Mouse (Mus musculus) hindbrain, embryonic 11.5 days (tissue): ENCODE measurements at regions not wholly inside any gene's neighbourhood (a gene's known extent, or its start where the extent isn't known, plus 50 kb on each side); places are given as distances from the start of the nearest gene placed in this dataset.
A peak's percentile ranks its signal among the peaks of the same experiment; 100 is the strongest.

Source experiments
- ATAC-seq: fragments of 200-750 bp; cut with Nextera tagmentation; 2 replicates; pipeline ENCODE4 v1.8.0; 2017; ENCODE audit warnings: mild to moderate bottlenecking, moderate TSS enrichment, moderate library complexity; ENCODE audit not compliant: low FRiP score
- DNase-seq: peaks from one replicate; pipeline ENCODE4 v3.0.0-alpha.2; 2015; ENCODE audit warnings: low spot score
- H3K27ac ChIP-seq: fragments of 300-500 bp; sonication (generic); 2 replicates; pipeline ENCODE4 v1.5.1; 2014; ENCODE audit warnings: mild to moderate bottlenecking, low read depth, low read length
- H3K27me3 ChIP-seq: fragments of 300-500 bp; sonication (generic); 2 replicates; pipeline ENCODE4 v1.6.1; 2014; ENCODE audit warnings: mild to moderate bottlenecking, low read length, moderate library complexity, mixed read lengths; ENCODE audit not compliant: control insufficient read depth, insufficient read depth
- H3K36me3 ChIP-seq: fragments of 300-500 bp; sonication (generic); 2 replicates; pipeline ENCODE4 v1.6.1; 2014; ENCODE audit warnings: mild to moderate bottlenecking, low read length, moderate library complexity, mixed read lengths; ENCODE audit not compliant: control insufficient read depth, insufficient read depth
- H3K4me1 ChIP-seq: fragments of 300-500 bp; sonication (generic); replicated peaks from 2 replicates; pipeline ENCODE4 v1.6.1; 2014; ENCODE audit warnings: low read length, mixed read lengths; ENCODE audit not compliant: control insufficient read depth, insufficient read depth
- H3K4me2 ChIP-seq: fragments of 300-500 bp; sonication (generic); replicated peaks from 2 replicates; pipeline ENCODE4 v1.6.1; 2014; ENCODE audit warnings: mild to moderate bottlenecking, low read depth, low read length
- H3K4me3 ChIP-seq: fragments of 300-500 bp; sonication (generic); 2 replicates; pipeline ENCODE4 v1.5.1; 2014; ENCODE audit warnings: low read depth, low read length
- H3K9ac ChIP-seq: fragments of 300-500 bp; sonication (generic); 2 replicates; pipeline ENCODE4 v1.6.1; 2014; ENCODE audit warnings: low read depth, low read length
- H3K9me3 ChIP-seq: fragments of 300-500 bp; sonication (generic); 2 replicates; pipeline ENCODE4 v1.6.1; 2016; ENCODE audit warnings: low read length; ENCODE audit not compliant: control insufficient read depth
- WGBS: fragments of 180-500 bp; shearing (Covaris S2); extraction: QIAGEN DNeasy Blood & Tissue Kit; methylation state at CpG from one replicate; pipeline ENCODE4 v1.1.7; 2014; 5-methylcytosine and 5-hydroxymethylcytosine counted together

DNA sequence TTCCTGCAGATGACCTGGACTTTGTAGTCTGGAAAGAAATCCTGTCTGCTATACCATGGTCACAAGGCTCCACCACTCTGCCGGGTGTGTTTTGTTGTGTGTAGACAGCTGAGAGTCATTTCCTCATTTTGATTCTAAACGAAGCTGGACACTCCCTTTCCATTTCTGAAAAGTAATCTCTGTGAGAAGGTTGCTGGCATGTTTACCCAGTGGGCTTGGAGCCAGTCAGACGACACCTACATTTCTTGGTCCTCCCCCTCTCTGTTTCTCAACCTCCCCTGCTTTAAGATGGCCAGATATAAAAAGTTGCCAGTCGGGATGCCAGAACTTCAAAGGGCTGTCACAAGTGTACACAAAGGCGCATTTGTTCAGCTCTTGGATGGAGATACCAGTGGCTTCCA is 100.8 kb upstream of the Agr3 start:
- peak; percentile 18 for DNase-seq
- ATAC-seq, result no peak
- 41% methylated on average over 5 of the region's 5 CpGs for WGBS
- no peaks in the 10 kb centered on the region for H3K9me3 ChIP-seq
- no peak overlapping the region for H3K27ac ChIP-seq
- no peaks in the 10 kb centered on the region for H3K4me1 ChIP-seq
- H3K4me2 ChIP-seq, result no peak overlapping the region
- no peaks in the 10 kb centered on the region for H3K27me3 ChIP-seq
- no peak overlapping the region for H3K4me3 ChIP-seq
- no peak overlapping the region for H3K9ac ChIP-seq
- H3K36me3 ChIP-seq, result no peaks in the 10 kb centered on the region

DNA sequence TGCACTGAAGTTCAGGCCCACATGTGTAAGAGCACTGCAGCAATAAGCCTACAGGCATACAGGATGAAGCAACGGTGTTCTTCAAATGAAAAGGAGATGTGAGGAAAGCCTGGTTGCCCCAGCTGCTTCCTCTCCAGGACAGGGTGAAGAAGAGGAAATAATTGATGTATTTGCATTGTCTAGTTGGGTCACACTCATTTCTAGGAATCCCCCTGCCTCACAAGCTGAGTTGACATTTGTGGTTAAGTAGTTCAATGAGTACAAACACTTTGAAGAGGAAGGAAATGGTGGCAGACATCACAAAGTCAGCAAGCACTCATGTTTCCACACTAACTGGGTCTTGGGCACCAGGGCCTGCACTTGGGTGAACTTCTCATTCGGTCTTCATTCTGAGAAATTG is 126.2 kb upstream of the Agr3 start:
- no peaks in the 10 kb centered on the region for H3K4me1 ChIP-seq
- H3K4me2 ChIP-seq, result no peak overlapping the region
- WGBS, result 85% methylated on average over 2 of the region's 2 CpGs
- H3K9ac ChIP-seq, result no peak overlapping the region
- DNase-seq, result no peak
- H3K36me3 ChIP-seq, result no peaks in the 10 kb centered on the region
- H3K9me3 ChIP-seq, result no peaks in the 10 kb centered on the region
- no peaks in the 10 kb centered on the region for H3K27me3 ChIP-seq
- no peak overlapping the region for H3K27ac ChIP-seq
- no peak for ATAC-seq
- no peak overlapping the region for H3K4me3 ChIP-seq

DNA sequence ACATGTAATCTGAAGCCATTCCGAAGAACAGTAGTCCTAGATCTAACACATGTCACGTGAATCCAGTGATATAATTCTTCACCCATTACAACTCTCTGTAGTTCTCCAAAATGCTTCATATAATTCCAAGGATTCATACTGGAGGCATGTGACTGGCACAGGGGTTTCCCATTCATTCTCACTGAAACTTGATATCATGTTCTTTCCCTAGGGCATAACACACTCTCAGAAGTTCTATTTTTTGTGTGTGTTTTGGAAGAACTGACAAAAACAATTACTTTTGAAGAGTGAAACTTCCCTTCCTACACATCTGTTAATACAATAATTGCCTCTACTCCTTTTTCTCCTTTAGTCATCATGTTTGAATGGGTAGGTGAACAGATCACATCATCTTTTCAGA is 150.0 kb upstream of the Agr3 start:
- ATAC-seq (no peak), DNase-seq (no peak)
- Histone ChIP-seq H3K27ac (no peak overlapping the region), H3K4me3 (no peak overlapping the region), H3K36me3 (no peaks in the 10 kb centered on the region), H3K4me2 (no peak overlapping the region), H3K27me3 (no peaks in the 10 kb centered on the region), H3K4me1 (no peaks in the 10 kb centered on the region), H3K9me3 (no peaks in the 10 kb centered on the region), H3K9ac (no peak overlapping the region)
- 87% methylated on average over 2 of the region's 2 CpGs for WGBS

DNA sequence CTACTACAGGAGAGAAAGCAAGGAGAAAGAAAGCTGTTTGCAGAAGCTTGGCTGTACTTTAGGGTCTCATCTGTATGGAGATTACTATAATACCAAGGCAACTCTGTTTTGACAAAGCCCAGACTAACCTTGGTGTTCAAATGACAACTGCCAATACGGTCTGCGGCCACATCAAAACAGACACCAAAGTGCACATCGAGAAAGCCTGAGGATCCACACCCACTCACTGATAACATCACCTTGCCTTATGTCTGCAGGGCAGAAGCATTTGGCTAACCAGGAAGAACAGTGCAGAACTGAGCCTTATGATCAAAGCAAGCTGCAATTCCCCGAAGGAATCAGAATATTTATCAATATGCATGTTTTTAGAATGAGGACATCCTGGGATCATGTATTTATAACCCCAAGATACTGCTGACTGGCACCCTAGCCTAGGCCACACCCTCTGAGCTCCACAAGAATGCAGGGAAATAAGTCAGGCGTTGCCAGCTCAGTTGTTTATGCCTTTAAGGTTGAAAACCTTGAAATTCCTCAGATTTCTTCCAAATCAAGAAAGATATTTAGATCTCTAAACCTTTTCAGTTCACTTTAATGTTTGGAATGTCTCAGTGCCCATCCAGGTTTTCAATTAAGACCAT is 154.9 kb upstream of the Agr3 start:
- no peak for DNase-seq

DNA sequence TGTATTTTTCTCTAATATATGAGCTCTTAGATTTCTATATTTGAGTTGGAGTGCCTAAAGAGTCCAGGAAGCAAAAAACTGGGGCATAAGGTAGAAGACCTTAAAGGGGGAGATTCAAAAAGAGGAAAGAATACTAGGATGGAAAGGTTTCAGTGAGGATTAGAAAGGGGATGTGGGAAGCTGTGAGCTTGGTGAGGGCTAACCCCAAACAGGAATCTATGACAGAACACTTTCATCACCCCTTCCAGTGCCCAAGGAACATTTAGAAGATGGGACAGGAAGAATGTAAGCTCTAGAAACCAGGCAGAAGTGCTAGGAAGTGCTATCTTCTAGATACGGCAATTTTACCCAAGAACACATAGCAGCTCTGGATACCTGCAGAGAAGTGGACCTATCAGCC is 166.5 kb upstream of the Agr3 start:
- DNase-seq, result no peak
- Histone ChIP-seq H3K9ac (no peak overlapping the region), H3K4me2 (no peak overlapping the region), H3K36me3 (no peaks in the 10 kb centered on the region), H3K4me3 (no peak overlapping the region), H3K4me1 (no peaks in the 10 kb centered on the region), H3K27me3 (no peaks in the 10 kb centered on the region), H3K27ac (no peak overlapping the region), H3K9me3 (no peaks in the 10 kb centered on the region)
- no peak for ATAC-seq
- 91% methylated on average over 1 of the region's 1 CpGs for WGBS

More for the DNA sequence above, 154.9 kb upstream of the Agr3 start:
- H3K27me3 ChIP-seq, result no peaks in the 10 kb centered on the region
- ATAC-seq, result no peak
- H3K9me3 ChIP-seq, result no peaks in the 10 kb centered on the region
- no peaks in the 10 kb centered on the region for H3K36me3 ChIP-seq
- H3K4me3 ChIP-seq, result no peak overlapping the region
- H3K27ac ChIP-seq, result no peak overlapping the region
- no peaks in the 10 kb centered on the region for H3K4me1 ChIP-seq
- WGBS, result 80% methylated on average over 5 of the region's 5 CpGs
- H3K9ac ChIP-seq, result no peak overlapping the region
- no peak overlapping the region for H3K4me2 ChIP-seq

DNA sequence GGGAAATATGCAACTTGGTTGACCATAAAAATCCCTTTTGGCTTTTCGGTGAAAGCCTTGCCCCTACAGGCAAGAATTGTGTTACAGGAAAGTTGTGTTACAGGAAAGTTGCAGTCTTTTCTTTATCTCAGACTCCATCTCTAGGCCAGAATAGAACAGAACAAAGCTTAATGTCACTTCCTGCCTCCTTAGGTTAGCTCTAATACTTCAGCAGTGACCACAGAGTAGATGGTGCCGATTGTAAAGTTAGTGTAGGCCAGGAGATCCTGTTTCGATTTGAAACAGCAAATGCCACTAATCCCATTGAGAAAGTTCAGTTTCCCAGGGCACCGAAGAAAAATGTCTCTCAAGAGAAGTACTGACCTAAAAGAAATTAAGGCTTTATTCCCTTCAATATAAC is 170.3 kb upstream of the Agr3 start:
- H3K27ac ChIP-seq, result no peak overlapping the region
- ATAC-seq (no peak), DNase-seq (no peak)
- no peak overlapping the region for H3K4me2 ChIP-seq
- H3K4me3 ChIP-seq, result no peak overlapping the region
- H3K36me3 ChIP-seq, result no peaks in the 10 kb centered on the region
- no peak overlapping the region for H3K9ac ChIP-seq
- H3K27me3 ChIP-seq, result no peaks in the 10 kb centered on the region
- no peaks in the 10 kb centered on the region for H3K9me3 ChIP-seq
- H3K4me1 ChIP-seq, result no peaks in the 10 kb centered on the region
- 90% methylated on average over 4 of the region's 4 CpGs for WGBS

DNA sequence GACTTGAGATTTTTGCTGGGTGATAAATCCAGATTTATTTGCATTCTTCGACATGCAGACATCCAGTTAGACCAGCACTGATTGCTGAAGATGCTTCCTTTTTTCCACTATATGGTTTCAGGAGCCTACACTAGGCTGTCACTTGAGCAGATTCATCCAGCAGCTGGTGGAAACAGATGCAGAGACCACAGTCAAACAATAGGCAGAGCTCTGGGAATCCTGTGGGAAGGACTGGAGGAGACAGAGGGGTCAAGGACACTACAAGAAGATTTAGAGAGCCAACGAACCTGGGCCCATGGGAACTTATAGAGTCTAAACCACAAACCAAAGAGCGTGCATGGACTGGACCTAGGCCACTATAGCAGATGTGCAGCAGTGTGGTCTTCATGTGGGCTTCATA is 177.4 kb upstream of the Agr3 start:
- Histone ChIP-seq H3K4me2 (no peak overlapping the region), H3K27me3 (no peaks in the 10 kb centered on the region), H3K36me3 (no peaks in the 10 kb centered on the region), H3K4me3 (no peak overlapping the region), H3K4me1 (no peaks in the 10 kb centered on the region), H3K9me3 (no peaks in the 10 kb centered on the region), H3K9ac (no peak overlapping the region), H3K27ac (no peak overlapping the region)
- no peak for DNase-seq
- no peak for ATAC-seq
- 81% methylated on average over 3 of the region's 3 CpGs for WGBS

DNA sequence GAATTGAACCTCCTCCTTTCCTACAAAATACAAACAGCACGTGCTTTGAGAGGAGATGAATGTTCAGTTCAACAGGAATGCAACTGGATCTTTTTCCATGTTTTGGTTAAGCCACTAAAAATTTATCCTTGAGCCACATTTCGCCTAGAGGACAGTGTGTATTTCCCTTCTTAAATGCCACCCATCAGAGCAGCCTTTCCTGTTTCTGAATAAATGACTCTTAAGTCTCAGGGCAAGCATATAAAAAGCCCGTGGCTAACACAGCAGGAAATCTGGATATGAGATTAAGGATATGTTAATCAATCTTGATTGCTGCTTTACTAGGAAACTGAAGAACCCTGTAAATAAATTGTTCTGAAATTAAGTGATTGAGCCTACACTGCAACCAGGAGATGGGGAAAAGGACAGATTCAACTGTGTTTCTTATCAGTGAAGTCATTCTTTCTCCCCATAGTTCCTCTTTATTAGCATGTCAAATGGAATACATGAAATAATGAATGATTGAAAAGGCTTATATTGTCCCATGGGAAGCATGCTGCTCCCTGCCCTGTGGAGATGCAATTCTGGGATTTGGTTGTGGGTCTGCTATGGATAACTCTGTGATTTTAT is 178.6 kb upstream of the Agr3 start:
- ATAC-seq (no peak), DNase-seq (no peak)
- Histone ChIP-seq H3K4me3 (no peak overlapping the region), H3K4me2 (no peak overlapping the region), H3K36me3 (no peaks in the 10 kb centered on the region), H3K9ac (no peak overlapping the region), H3K9me3 (no peaks in the 10 kb centered on the region), H3K4me1 (no peaks in the 10 kb centered on the region), H3K27ac (no peak overlapping the region), H3K27me3 (no peaks in the 10 kb centered on the region)
- WGBS, result 67% methylated on average over 3 of the region's 3 CpGs

DNA sequence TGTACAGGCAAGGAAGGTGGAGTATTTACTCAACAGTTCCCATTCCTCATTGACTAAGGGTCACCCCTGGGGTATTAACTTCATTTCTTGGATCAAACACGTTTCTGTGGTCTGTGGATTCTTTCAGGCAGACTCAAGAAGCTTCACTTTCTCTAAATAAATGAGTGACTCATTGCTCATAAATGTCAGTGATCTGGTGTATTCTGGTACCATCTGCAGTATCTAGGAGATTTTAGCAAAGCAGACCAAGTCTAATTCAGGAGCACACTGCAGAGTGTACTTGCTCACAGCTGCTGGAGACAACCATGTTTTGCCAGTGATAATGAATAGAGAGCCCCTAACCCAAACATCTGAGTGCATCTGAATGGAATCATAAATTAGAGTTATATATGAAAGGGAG is 182.7 kb upstream of the Agr3 start:
- Histone ChIP-seq H3K9me3 (no peaks in the 10 kb centered on the region), H3K4me3 (no peak overlapping the region), H3K36me3 (no peaks in the 10 kb centered on the region), H3K4me1 (no peaks in the 10 kb centered on the region), H3K27me3 (no peaks in the 10 kb centered on the region), H3K4me2 (no peak overlapping the region), H3K27ac (no peak overlapping the region), H3K9ac (no peak overlapping the region)
- WGBS, result 61% methylated on average over 1 of the region's 1 CpGs
- DNase-seq, result no peak
- ATAC-seq, result no peak
